Mouse (Mus musculus): ENCODE results near the gene Selenon.

Selenon gene

DNA sequence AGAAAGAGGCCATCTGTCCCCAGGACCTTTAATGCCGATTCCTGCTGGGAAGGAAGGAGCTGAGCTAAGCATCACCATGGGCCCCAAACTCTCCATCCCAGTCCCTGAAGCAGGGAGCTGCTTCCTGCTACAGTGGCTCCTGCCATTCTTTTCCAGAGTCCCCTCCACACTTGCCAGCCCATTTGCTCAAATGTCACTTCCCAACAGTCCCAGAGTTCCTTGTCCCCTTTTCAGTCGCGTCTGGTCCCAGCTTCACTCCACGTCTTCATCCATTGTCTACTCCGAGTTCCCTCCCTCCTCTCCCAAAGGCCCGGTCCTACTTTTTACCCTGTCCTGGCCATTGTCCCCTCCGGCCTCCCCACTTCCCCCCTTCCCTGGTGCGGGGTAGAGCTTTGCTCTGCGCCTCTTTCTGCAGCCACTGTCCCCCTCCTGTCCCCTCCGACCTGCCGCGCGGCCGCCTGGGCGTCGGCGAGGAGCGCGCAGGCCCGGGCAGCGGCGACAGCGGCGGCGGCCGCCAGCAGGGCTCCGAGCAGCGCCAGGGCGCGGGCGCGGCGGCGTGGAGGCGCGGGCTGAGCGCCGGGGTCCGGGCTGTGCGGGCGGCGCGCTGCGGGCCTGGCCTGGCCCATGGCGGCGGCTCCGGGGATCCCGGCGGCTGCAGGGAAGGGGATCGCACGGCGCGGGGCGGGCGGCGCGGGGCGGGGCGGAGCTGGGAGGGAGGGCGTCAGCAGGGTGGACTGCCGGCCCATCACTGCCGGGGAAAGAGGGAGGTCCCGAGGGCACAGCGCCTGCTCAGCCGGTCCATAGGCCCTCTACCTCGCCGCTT lies at the start of gene Selenon:
Gene Selenon (minus strand): TSS at position 673 of the 823 bp plus-strand sequence.
- DNase-seq = peak; percentile 70

DNA sequence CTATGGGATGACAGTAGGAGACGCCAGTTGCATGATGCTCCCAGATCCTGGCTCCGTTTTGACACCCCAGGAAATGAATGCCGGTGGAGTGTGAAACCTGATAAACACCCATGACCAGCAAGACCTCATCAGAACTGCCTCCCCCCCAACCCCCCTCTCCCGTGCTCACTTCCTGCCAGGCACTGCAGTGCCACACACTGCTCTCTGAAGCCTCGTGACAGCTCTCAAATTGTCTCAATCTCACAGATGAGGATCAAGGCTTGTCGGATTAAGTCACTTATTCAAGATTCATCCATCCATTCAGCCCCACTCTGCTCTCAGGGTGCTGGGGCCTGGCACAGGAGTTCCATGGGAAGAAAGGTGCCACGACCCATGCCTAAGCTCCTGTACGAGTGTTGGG lies 49.4 kb upstream of the Selenon start:
- no peak for DNase-seq

DNA sequence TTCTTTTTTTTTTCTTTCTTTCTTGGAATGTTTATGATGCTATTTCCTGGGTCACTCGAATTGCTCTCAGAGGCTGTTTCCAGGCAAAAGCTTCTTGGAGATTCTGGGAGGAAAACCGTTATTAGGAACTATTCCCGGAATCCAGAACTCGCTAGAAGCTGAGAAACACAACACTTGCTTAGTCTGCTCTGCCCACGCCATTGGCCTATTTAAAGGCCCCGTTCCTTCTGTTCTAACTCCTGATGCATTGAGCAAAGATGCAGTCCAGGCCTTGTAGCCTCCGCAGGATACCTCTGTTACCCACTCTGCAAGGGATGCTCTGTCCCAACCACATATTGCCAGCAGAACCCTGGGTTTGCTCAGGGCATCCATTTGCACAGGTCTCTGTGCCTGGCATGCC lies 48.8 kb upstream of the Selenon start:
- DNase-seq = no peak

DNA sequence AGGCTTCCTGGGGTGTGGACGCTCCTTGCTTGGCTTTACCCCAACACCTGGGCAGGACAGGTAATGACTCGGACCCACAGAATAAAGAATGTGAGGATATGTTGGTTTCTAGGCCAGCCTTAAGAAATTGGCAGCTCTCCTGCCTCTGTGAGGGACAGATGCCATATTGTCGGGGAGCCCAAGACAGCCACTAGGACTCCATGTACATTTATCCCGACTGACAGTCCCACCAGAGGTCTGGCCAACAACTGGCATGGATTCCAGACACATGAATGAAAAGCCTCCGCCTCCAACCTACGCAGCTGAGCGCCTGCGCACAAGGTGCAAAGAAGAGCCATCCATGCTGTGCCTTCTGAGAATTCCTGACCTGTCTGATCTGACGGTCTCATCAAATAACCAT lies 48.1 kb upstream of the Selenon start:
- DNase-seq = no peak

DNA sequence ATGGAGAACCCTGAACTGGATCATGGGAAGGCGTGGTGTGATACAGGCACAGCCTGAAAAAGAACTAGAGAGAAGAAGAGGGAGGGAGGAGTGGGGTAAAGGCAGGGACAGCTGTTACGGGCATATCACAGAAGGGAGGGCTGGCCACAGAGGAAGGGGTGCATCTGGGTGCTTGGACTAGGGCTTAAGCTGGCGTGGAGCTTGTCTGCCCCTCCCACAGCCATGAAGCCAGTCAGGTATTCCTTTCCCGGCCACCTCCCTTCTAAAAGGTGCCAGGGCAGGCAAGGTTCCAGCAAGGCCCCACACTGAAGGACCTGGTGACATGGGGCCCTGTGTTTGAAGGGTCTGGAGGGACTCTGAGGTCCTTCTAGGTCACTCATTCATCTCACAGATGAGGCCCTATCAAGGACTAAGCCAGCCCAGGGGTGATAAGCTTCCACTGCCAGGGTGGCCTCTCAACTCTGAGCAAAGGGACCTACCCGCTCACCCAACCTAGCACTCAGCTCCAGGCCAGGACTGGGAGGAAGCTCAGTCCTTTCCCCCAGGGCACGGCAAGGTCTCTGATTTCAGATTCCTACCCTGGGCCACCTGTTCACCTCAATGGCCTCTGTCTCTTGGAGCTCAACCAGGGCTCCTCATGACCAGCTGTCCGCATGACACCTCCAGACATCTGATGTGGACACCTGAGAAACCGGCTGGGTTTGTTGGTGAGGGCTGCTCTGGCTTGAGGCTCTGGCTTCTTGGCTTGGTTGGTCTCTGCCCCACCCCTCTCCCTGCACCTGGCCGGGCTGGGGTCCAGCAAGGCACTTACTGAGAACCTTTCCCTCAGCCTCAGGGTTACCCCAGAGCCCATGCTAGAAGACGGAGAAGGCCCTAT lies 45.1 kb upstream of the Selenon start:
- DNase-seq = peak; percentile 38

DNA sequence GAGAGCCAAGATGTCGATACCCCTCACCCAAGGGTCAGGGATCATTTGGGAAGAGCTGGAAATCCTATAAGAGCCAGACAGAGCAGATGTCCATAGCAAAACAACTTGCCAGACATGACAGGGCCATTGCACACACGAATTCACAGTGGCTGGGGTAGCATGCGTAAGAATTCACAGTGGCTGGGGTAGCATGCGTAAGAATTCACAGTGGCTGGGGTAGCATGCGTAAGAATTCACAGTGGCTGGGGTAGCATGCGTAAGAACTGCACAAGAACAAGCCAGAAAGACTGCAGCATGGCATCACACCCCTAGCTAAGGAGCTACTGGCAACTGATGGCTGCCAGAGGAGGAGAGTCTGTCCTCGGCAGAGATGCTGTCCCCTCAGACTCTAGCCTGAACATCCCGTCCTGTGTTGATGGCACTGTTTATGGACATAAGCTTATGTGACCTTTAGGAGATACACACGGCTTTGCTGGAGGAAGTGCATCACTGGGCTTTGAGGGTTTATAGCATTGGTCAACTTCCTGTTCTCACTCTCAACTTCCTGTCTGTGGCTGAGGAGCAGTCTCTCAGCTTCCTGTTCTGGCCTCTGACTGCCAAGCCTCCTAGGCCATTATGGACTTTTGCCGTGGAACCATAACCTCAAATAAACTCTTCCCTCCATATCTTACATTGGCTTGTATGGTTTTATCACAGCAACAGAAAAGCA lies 42.9 kb upstream of the Selenon start:
- peak; percentile 50 for DNase-seq

DNA sequence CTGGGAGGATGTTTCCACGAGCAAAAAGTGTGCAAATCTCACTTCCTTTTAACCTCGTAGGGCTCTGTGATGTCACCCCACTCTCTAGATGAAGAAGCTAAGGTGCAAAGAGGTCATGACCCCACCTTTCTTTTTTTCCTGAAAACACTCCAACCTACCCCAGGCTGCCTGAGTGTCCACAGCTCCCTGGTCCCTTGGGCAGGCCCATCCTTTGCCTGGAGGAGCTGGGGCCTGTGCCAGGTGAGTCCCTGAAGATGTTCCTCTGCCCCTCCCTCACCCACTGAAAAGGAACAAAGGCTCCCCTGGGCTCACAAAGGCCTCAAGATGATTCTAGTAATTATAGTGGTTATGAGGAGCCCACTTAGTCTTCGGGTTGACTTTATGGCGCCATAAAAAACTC lies 40.5 kb upstream of the Selenon start:
- DNase-seq = no peak

DNA sequence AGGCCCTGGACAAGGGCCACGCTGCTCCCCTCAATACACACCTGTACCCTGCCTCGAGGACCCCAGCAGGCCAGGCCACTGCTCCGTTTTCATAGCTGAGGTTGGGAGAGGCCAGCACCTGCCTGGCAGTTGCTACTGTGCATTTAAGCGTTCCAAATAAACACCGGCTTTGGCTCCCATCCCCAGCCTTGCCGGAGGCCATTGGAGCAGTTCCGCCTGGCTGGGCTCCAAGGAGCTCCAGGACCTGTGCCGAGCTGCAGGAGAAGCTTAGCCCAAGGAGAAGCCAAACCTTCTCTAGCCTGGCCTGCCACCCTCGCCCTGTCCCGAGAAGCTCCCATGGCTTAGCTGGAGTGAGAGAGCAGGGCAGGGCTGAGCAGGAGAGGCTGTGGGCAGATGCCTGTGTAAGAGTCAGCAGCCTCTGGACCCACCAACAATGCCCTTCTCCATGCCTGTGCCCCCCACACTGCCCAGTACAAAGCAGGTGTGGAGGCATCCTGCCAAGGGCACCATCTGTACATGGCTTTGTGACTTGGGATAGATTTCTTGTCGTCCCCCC lies 39.6 kb upstream of the Selenon start:
- peak; percentile 85 for DNase-seq

DNA sequence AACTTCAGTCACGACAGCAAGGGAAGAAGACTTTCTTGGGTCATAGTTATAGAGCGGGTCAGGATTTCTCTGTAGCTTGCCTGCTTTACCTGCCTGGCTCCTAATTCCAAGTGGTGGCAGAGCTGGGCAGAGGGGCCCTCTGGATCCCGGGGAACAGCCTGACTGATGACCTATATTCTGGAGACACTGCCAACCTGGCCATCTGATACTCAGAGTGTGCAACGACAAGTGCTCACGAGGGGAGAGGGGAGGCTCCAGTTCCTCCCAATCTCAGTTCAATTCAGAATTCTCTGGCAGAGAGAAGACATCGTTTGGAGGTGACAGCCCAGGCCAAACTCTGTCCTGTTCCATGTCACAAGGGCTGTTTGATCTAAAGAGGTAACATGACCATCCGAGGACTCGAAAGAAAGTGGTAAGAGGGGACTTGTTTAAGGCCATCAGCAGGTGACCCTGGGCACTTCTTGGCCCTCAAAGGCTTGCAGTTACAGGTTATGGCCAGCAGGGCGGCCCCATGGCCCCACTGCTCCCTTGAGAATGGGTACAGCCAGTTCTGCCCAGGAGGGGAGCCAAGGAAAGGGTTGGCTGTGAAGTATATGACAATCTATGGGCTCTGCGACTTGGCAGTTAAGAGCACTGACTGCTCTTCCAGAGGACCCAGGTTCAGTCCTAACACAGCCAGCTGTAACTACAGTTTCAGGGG lies 38.4 kb upstream of the Selenon start:
- DNase-seq = no peak

DNA sequence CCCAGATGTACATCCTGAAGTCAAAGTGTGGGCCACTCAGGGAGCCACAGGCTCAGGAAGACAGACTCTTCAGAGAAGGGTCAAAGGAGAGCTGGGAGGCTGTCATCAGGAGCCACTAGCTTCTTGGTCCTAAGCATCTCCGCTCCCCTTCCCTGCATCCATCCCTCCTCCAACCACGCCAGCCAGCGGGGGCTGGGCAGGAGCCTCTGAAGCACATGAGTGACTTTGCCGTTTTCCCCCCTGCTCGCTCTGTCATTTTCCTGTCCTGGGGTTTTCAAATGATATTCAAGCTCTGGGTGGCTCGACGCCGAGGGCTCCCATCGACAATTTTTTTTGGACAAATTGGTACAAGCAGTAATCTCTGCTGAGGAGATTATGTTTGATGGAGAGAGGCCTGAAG lies 37.8 kb upstream of the Selenon start:
- no peak for DNase-seq

DNA sequence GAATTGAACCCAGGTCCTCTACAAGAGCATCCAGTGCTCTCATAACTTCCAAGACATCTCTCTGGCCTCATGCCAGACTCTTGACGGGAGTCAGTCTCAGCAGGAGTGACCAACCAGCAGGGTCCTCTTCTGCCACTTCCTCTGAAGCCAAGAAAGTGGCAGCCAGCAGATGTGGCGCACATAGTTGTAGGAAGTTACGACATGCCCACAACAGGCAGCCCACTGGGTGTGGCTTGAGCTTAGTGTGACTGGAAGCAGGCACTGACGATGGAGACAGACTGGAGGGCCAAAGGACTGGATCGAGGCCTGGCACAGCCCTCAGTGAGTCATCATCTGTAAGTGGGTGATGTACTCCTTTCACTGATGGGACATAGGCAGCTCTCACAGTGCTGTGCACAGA lies 37.0 kb upstream of the Selenon start:
- peak; percentile 59 for DNase-seq

DNA sequence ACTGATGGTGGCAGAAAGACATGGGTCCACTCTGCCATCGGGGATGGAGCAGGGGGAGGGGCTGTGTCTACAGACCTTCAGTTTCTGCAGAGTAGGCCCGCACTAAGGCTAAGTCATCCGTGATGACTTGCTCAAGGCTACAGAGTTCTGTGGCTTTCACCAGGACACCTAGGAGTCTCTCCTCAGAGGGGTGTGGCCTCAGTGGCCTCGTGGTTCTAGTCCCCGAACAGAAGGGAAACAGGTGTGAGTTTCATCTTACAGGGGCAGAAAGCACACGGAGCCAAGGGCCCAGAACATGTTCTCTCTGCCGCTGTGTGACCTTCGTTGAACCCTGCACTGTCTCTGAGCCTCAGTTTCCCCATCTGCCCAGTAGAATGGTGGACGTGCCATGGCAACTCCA lies 36.3 kb upstream of the Selenon start:
- no peak for DNase-seq

DNA sequence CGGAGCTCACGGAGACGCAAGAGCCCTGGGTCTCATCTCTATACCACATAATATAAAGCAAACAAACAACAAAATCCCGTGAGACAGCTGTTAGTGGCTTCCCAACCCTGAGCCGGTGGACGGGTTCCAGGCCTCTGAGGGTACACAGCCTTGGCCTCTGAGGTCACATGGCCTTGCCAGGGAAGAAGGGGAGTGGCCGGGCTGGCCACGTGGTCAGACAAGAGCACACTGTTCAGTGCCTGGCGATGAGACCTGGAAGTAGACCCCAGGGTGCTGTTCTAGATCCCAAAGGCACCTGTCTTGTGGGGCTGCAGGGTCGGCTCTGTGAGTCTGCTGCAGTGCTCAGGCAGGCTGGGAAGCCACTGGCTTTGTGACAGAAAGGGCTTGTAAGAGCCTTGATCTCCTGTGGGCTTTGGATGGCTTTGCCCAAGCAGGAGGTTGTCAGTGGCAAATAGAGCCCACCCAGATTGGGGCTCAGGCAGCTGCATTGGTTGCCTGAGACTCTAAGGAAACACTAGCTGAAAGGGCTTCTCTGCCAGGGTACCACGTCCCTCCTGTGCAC lies 35.8 kb upstream of the Selenon start:
- DNase-seq = no peak

DNA sequence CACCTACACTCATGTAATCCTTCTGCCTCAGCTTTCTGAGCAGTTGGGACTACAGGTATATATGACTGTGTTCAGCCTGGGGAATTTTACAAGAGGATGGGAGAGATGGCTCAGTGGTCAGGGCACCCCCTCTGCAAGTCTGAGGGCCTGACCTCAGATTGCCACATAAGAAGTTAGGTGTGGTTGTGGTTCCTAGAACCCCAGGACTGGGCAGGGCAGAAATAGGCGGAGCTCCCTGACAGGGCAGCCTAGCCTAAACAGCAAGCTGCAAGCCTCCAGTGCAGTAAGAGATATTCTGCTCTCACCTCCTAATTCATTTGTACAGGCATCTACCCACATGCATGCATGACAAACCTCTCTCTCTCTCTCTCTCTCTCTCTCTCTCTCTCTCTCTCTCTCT lies 34.7 kb upstream of the Selenon start:
- peak; percentile 23 for DNase-seq

DNA sequence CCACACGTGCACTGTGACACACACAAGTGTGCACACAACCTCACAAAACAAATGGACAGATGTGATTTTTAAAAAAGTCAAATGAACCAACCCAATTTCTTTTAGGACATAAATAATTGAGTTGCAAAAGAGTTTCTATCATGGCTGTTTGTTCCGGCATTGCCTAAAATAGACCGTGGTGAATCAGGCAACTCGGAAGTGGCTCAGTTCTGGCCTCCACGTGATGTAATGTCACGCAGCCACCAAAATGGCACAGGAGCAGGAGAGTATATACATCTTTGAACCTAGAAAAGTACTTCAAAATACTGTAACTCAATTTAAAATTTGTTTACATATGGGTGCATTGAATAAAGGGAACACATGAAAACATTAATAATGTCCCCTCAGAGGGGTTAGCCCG lies 34.2 kb upstream of the Selenon start:
- DNase-seq = no peak

DNA sequence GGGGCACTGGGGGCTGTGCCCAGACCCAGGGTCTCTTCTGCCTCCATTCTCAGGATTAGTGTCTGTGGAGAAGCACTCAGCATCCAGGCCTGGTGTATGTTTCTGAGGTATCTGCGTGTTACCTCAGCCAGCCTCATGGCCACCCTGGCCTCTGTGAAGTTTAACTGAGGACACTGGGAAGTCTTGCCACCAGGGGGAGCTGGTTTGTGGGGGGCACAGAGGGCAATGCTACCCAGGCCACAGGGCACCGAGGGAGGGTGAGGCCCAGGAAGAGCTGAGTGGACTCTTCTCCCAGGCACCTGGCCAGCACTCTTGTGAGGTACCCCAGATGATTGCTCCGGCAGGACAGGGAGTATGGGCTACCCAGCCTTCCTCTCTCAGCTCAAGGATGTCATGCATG lies 31.5 kb upstream of the Selenon start:
- DNase-seq = peak; percentile 60

DNA sequence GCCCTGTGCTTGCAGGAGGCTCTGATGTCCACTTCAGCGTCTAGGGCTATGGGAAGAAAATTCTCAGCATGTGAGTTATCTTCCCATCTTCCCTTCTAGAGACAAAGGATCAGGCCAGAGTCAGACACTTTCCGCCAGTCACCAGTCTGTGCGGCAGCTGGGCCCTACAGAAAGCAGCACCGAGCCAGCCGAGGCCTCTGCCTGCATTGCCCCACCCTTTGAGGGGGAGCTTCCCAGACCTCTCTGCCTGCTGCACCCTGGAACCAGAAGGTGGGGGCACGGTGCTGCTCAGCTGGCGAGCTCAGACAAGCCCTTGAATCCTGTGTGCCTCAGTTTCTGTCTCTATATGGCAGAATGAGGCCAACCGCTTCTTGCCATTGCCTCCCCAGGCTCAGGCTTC lies 29.4 kb upstream of the Selenon start:
- no peak for DNase-seq

DNA sequence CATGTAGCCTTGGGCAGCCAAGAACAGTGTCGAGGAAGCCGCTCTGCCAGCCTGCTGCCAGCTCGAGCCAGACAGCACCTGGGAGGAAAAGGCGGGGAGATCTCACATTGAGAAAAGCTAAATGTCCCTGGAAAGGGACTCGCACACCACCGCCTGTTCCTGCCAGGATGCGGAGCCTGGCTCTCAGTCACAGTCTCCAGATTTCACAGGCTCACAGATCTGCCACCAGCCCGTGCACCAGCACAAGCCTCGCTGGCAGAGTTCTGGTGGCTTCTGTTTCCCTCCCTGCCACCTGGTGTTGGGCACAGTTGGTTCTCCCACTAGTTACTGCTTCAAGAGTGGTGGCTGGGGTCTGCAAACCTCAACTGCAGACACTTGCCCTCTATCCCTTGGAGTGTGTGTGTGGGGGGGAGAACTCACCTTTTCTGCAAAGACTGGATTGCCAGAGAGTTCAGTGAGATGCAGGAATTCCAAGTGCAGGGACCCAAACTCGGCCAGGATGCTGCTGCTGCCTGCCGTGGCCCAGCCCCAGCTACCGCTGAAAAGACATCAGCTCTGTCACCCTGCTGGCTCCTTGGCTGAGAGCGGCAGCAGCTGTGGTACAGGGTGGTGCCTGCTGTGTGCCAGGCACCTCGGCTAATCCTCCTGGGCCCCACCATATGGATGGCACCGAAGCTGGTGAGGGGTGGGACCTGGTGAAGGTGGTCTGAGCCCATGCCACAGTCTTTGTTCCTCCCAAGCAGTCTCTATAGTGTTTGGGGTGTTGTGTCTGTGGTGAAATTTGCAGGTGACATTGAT lies 28.6 kb upstream of the Selenon start:
- DNase-seq = no peak

DNA sequence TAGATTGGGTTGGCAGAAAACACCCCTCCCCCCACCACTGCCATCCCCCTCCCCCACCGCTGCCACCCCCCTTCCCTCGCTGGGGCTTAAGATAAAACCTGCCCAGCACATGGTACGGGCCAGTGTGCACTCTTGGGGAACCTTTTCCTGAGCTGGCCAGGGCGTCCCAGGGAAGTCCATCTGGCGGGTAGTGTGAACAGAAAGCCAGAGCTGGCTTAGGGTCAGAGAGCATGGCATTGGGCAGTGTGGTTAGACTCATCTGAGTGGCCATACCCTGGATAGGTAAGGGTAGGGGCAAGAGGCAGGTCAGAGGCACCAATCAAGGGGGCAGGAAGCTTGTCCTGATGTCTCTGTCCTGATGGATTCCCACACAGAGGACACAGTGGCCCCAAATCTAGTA lies 27.7 kb upstream of the Selenon start:
- no peak for DNase-seq

DNA sequence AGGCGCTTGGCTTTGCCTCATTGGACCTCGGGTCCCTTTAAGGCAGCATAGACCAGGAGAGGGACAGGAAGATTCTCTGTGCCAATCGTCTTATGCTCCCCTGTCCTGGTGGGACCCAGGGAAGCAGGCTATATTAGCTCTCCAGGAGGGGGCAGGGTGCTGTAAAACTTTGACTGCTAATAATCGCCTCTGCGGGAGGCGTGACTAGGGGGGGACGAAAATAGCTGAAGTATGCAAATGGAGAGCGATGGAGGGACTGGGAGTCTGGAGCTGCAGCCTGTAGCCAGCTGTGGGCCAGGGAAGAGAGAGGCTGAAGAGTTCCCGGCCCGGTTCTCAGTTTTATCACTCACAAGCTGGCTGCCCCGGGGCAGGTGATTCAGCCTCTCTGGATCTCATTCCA lies 27.2 kb upstream of the Selenon start:
- peak; percentile 28 for DNase-seq

DNA sequence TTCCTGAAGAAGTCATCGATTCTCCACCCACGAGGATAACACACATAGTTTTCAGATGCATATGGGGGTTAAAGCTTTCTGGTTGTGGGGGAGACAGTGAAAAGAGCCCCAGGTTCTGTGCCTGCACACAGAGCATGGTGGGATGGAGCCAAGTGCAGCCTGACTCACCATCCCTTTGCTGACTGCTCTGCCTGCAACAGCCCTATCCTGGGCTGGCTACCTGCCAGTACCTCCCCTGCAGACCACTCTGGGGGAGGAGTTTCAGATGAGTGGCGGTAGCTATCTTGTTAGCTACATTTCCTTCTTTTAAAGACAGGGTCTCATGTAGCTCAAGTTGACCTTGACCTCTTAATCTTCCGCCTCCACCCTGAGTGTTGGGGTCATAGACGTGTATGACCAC lies 26.4 kb upstream of the Selenon start:
- no peak for DNase-seq
